Mouse (Mus musculus) thymus, adult 2 months (tissue): Measurements from ENCODE around the gene Gna12.

Experiments used
- CTCF ChIP-seq: fragments of 200-500 bp; IDR thresholded peaks from 2 replicates; pipeline ENCODE4 v1.5.1; 2012; ENCODE audit warnings: mild to moderate bottlenecking, control low read depth, low read length, moderate library complexity, borderline replicate concordance; ENCODE audit not compliant: control insufficient read depth, poor library complexity, insufficient read depth; ENCODE audit errors: extremely low read depth
- POLR2A ChIP-seq: fragments of 200-500 bp; IDR thresholded peaks from 2 replicates; pipeline ENCODE4 v1.6.1; 2012; ENCODE audit warnings: mild to moderate bottlenecking, low read length, control low read depth, moderate library complexity; ENCODE audit not compliant: control insufficient read depth, poor library complexity, insufficient read depth; ENCODE audit errors: extremely low read depth

DNA sequence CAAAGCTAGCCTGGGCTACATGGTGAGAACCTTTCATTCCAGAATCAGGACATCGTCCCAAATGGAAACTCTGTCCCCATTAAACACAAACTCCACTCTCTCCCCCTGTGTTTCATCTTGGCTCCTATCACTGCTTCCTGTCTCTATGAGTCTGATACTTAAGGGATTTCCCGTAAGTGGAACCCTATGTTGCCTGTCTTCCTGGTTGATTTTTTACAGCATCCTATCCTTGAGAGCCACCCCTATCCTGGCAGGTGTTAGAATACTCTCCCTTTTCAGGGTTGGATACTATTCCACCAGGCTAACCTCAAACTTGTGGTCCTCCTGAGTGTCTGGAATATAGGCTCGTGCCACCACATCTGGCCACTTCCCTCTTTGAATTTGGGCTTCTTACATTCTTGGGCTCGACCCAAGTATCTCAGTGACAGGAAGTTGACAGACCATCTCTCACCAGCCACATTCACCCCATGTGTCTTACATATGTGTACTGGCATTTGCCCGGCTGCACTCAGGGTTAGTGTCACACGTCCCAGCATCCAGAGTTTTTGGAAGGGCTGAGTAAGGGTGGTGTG lies 43.6 kb upstream of the Gna12 start:
- TF ChIP-seq CTCF (no peak), POLR2A (no peak)
